Mouse (Mus musculus) neural tube, embryonic 14.5 days (tissue): Measurements from ENCODE around the gene Cela2a. TPM values are rescaled to one million over a fixed set of nuclear protein-coding genes. Genes with fewer than 3 reads are reported as not detected.

Experiments used
- ATAC-seq: fragments of 200-750 bp; cut with Nextera tagmentation; 2 replicates; pipeline ENCODE4 v1.8.0; 2017; ENCODE audit warnings: low read depth, mild to moderate bottlenecking, moderate TSS enrichment, moderate library complexity
- H3K27ac ChIP-seq: fragments of 300-500 bp; sonication (generic); 2 replicates; pipeline ENCODE4 v1.5.1; 2014; ENCODE audit warnings: low read depth, mild to moderate bottlenecking, control low read depth, low read length, moderate library complexity, mixed read lengths
- H3K27me3 ChIP-seq: fragments of 300-500 bp; sonication (generic); 2 replicates; pipeline ENCODE4 v1.6.1; 2014; ENCODE audit warnings: low read length; ENCODE audit not compliant: control insufficient read depth, insufficient read depth
- H3K36me3 ChIP-seq: fragments of 300-500 bp; sonication (generic); 2 replicates; pipeline ENCODE4 v1.6.1; 2014; ENCODE audit warnings: low read length, mixed read lengths; ENCODE audit not compliant: control insufficient read depth, insufficient read depth
- H3K4me1 ChIP-seq: fragments of 300-500 bp; sonication (generic); 2 replicates; pipeline ENCODE4 v1.6.1; 2014; ENCODE audit warnings: low read length; ENCODE audit not compliant: control insufficient read depth, insufficient read depth
- H3K4me2 ChIP-seq: fragments of 300-500 bp; sonication (generic); 2 replicates; pipeline ENCODE4 v1.6.1; 2014; ENCODE audit warnings: mild to moderate bottlenecking, low read depth, low read length, control low read depth
- H3K4me3 ChIP-seq: fragments of 300-500 bp; sonication (generic); 2 replicates; pipeline ENCODE4 v1.5.1; 2014; ENCODE audit warnings: low read depth, low read length, control low read depth, mixed read lengths
- H3K9ac ChIP-seq: fragments of 300-500 bp; sonication (generic); replicated peaks from 2 replicates; pipeline ENCODE4 v1.6.1; 2014; ENCODE audit warnings: low read depth, mild to moderate bottlenecking, control low read depth, low read length, mixed read lengths
- H3K9me3 ChIP-seq: fragments of 300-500 bp; sonication (generic); 2 replicates; pipeline ENCODE4 v1.6.1; 2016; ENCODE audit warnings: low read length; ENCODE audit not compliant: control insufficient read depth
- WGBS: fragments of 180-500 bp; shearing (Covaris S2); extraction: QIAGEN DNeasy Blood & Tissue Kit; methylation state at CpG from one replicate; pipeline ENCODE4 v1.1.7; 2014; 5-methylcytosine and 5-hydroxymethylcytosine counted together
- polyA plus RNA-seq: library from polyadenylated mRNA; unstranded; fragments of >200 nt; fragmentation: Nextera tagmentation; extraction: Ambion mirVana; gene quantifications from 2 replicates; pipeline ENCODE4 v1.2.1, GENCODE M21; 2014

Cela2a gene
- polyA plus RNA-seq, 1 experiment from 2014 or later, result not detected

- ATAC-seq, result no peak
- no peak overlapping the region for H3K4me3 ChIP-seq
- no peaks in the 10 kb centered on the region for H3K4me1 ChIP-seq
- no peak overlapping the region for H3K9ac ChIP-seq
- H3K4me2 ChIP-seq, result no peak overlapping the region
- no peaks in the 10 kb centered on the region for H3K36me3 ChIP-seq
- H3K27ac ChIP-seq, result no peak overlapping the region
- no peaks in the 10 kb centered on the region for H3K27me3 ChIP-seq
- WGBS, result 65% methylated on average over 10 of the region's 10 CpGs
- no peaks in the 10 kb centered on the region for H3K9me3 ChIP-seq
Observed at GRCm38 (mm10) chr4:141817706-141818105, 8.3 kb downstream of the Cela2a start.

- no peak overlapping the region for H3K4me3 ChIP-seq
- no peak overlapping the region for H3K4me2 ChIP-seq
- H3K9me3 ChIP-seq, result no peaks in the 10 kb centered on the region
- no peaks in the 10 kb centered on the region for H3K27me3 ChIP-seq
- no peak for ATAC-seq
- no peaks in the 10 kb centered on the region for H3K4me1 ChIP-seq
- peaks cover 5% of the 10 kb centered on the region for H3K36me3 ChIP-seq
- no peak overlapping the region for H3K27ac ChIP-seq
- 63% methylated on average over 14 of the region's 14 CpGs for WGBS
- H3K9ac ChIP-seq, result no peak overlapping the region
Observed at GRCm38 (mm10) chr4:141816776-141817655, 8.9 kb downstream of the Cela2a start.

- Histone ChIP-seq H3K4me1 (no peaks in the 10 kb centered on the region), H3K9me3 (no peaks in the 10 kb centered on the region), H3K9ac (no peak overlapping the region), H3K4me2 (no peak overlapping the region), H3K27me3 (no peaks in the 10 kb centered on the region), H3K36me3 (peaks cover 11% of the 10 kb centered on the region), H3K4me3 (no peak overlapping the region), H3K27ac (peak overlapping the region; percentile 44)
- WGBS, result 80% methylated on average over 7 of the region's 7 CpGs
- ATAC-seq, result no peak
Observed at GRCm38 (mm10) chr4:141816267-141816666, 9.7 kb downstream of the Cela2a start.

DNA sequence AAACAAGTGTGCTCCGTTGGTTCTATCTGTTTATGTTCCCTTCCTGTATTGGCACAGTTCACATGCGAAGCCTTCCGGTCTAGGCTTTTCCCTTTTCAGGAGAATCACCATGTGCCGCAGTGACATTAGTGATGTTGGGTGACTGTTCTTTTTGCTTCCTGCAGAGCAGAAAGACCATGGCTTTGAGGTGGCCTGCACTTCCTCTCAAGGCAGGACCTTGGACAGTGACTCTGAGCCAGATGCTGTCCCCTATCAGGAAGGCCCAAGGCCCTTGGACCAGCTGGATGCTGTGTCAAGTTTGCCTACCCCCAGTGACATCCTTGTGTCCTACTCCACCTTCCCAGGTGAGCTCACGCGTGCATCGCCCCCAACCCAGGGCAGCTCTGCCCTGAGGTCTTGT lies 14.6 kb downstream of the Cela2a start:
- Histone ChIP-seq H3K36me3 (peaks cover 27% of the 10 kb centered on the region), H3K4me2 (no peak overlapping the region), H3K9ac (no peak overlapping the region), H3K9me3 (no peaks in the 10 kb centered on the region), H3K27me3 (no peaks in the 10 kb centered on the region), H3K4me1 (no peaks in the 10 kb centered on the region), H3K27ac (no peak overlapping the region), H3K4me3 (no peak overlapping the region)
- 95% methylated on average over 7 of the region's 7 CpGs for WGBS
- no peak for ATAC-seq

DNA sequence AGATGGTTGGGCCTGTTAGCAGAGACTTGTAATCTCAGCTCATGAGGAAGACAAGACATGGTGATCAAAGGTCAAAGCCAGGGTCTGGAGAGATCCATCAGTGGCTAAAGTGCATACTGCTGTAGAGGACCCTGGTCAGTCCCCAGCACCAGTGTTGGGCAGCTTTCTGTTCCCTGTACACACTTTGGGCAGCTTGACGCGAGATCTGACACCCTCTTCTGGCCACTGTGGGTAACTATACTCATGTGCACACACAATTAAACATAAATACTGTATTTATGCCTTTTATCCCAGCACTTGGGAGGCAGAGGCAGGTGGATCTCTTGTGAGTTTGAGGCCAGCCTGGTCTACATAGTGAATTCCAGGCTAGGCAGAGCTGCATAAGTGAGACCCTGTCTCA lies 15.0 kb downstream of the Cela2a start:
- 100% methylated on average over 2 of the region's 2 CpGs for WGBS
- Histone ChIP-seq H3K4me3 (no peak overlapping the region), H3K9ac (no peak overlapping the region), H3K9me3 (no peaks in the 10 kb centered on the region), H3K27ac (no peak overlapping the region), H3K27me3 (no peaks in the 10 kb centered on the region), H3K36me3 (peaks cover 28% of the 10 kb centered on the region), H3K4me2 (no peak overlapping the region), H3K4me1 (no peaks in the 10 kb centered on the region)
- no peak for ATAC-seq

DNA sequence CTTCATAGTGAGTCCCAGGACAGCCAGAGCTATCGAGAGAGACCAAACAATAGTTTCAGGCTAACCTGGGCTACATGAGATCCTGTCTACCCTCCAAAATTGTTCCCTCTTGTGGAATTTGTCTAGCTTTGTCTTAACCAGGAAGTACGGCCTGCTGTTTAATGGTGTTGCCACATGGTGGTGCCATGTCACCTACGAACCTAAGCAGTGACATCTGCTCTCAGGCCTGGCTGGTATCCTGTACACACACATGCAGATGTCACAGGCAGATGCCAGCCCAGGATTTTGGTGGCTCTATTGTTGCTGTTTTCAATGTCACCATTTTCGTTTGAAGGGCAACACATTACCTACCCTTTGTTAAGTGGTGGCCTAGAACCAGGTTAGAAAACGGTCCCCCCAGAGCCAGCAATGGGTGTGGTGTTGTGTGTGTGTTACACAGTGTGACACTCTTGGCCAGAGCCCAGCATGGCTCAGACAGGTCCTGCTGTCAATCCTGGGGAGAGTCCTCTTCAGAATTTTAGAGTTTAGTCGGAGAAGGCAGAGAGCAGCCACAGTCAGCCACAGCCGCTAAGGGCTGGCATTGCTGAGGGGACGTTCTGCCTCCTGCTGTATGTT lies 16.0 kb downstream of the Cela2a start:
- Histone ChIP-seq H3K4me1 (no peaks in the 10 kb centered on the region), H3K36me3 (peaks cover 36% of the 10 kb centered on the region), H3K27me3 (no peaks in the 10 kb centered on the region), H3K9me3 (no peaks in the 10 kb centered on the region), H3K4me3 (no peak overlapping the region), H3K4me2 (no peak overlapping the region), H3K9ac (no peak overlapping the region), H3K27ac (no peak overlapping the region)
- WGBS, result 80% methylated on average over 8 of the region's 8 CpGs
- peak; percentile 71; the same call in 1 of the 2 replicates for ATAC-seq

GRCm38 (mm10) chr4:141805886-141806285 lies 20.1 kb downstream of the Cela2a start:
- ATAC-seq, result no peak
- Histone ChIP-seq H3K27me3 (no peaks in the 10 kb centered on the region), H3K36me3 (peaks cover 30% of the 10 kb centered on the region), H3K27ac (no peak overlapping the region), H3K4me1 (no peaks in the 10 kb centered on the region), H3K9me3 (no peaks in the 10 kb centered on the region), H3K4me2 (no peak overlapping the region), H3K4me3 (no peak overlapping the region), H3K9ac (no peak overlapping the region)
- 97% methylated on average over 8 of the region's 8 CpGs for WGBS

DNA sequence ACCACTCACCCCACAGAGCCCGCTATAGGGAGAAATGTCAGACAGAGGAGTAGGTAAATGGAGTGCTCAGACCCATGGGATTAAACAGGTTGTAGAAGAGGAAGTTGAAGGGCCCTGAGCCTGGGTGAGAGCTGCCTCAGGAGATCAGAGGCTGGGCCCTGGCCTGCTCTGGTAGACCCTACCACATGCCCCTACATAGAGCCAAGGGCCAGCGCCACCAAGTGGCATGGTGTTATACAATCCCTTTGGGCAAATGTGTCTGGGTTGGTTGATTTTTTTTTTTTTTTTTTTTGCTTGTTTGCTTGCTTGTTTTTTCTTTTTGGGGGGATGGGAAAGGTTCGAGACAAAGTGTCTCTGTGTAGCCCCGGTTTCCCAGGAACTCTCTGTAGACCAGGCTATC lies 21.9 kb downstream of the Cela2a start:
- H3K9ac ChIP-seq, result no peak overlapping the region
- no peaks in the 10 kb centered on the region for H3K4me1 ChIP-seq
- no peak overlapping the region for H3K4me3 ChIP-seq
- ATAC-seq, result no peak
- no peaks in the 10 kb centered on the region for H3K9me3 ChIP-seq
- H3K4me2 ChIP-seq, result no peak overlapping the region
- H3K36me3 ChIP-seq, result peaks cover 29% of the 10 kb centered on the region
- WGBS, result 86% methylated on average over 4 of the region's 4 CpGs
- H3K27ac ChIP-seq, result no peak overlapping the region
- no peaks in the 10 kb centered on the region for H3K27me3 ChIP-seq

GRCm38 (mm10) chr4:141797545-141797944 lies 28.4 kb downstream of the Cela2a start:
- no peaks in the 10 kb centered on the region for H3K36me3 ChIP-seq
- no peaks in the 10 kb centered on the region for H3K9me3 ChIP-seq
- 94% methylated on average over 5 of the region's 5 CpGs for WGBS

More at GRCm38 (mm10) chr4:141797545-141797944, 28.4 kb downstream of the Cela2a start:
- peaks cover 10% of the 10 kb centered on the region; the same call in 1 of the 2 replicates for H3K4me1 ChIP-seq
- no peak overlapping the region for H3K4me3 ChIP-seq
- no peak overlapping the region for H3K9ac ChIP-seq
- H3K4me2 ChIP-seq, result no peak overlapping the region
- H3K27ac ChIP-seq, result no peak overlapping the region
- no peaks in the 10 kb centered on the region for H3K27me3 ChIP-seq
- no peak for ATAC-seq
